Mouse (Mus musculus) midbrain, embryonic 16.5 days (tissue): ENCODE measurements around the gene Elf1. TPM values are rescaled to one million over a fixed set of nuclear protein-coding genes. Genes with fewer than 3 reads are reported as not detected.

Source experiments
- ATAC-seq: fragments of 200-750 bp; cut with Nextera tagmentation; 2 replicates; pipeline ENCODE4 v1.8.0; 2017; ENCODE audit warnings: moderate TSS enrichment
- H3K27ac ChIP-seq: fragments of 300-500 bp; sonication (generic); 2 replicates; pipeline ENCODE4 v1.5.1; 2014; ENCODE audit warnings: mild to moderate bottlenecking, low read length, mixed read lengths
- H3K27me3 ChIP-seq: fragments of 300-500 bp; sonication (generic); 2 replicates; pipeline ENCODE4 v1.6.1; 2014; ENCODE audit warnings: low read depth, low read length, mixed read lengths; ENCODE audit not compliant: control insufficient read depth, insufficient read depth
- H3K36me3 ChIP-seq: fragments of 300-500 bp; sonication (generic); 2 replicates; pipeline ENCODE4 v1.6.1; 2014; ENCODE audit warnings: mild to moderate bottlenecking, low read length, moderate library complexity, mixed read lengths; ENCODE audit not compliant: control insufficient read depth, insufficient read depth
- H3K4me1 ChIP-seq: fragments of 300-500 bp; sonication (generic); 2 replicates; pipeline ENCODE4 v1.6.1; 2014; ENCODE audit warnings: mild to moderate bottlenecking, low read length, mixed read lengths; ENCODE audit not compliant: control insufficient read depth, insufficient read depth
- H3K4me2 ChIP-seq: fragments of 300-500 bp; sonication (generic); 2 replicates; pipeline ENCODE4 v1.6.1; 2014; ENCODE audit warnings: mild to moderate bottlenecking, low read length, mixed read lengths
- H3K4me3 ChIP-seq: fragments of 300-500 bp; sonication (generic); 2 replicates; pipeline ENCODE4 v1.5.1; 2014; ENCODE audit warnings: low read depth, mild to moderate bottlenecking, low read length, moderate library complexity, mixed read lengths
- H3K9ac ChIP-seq: fragments of 300-500 bp; sonication (generic); 2 replicates; pipeline ENCODE4 v1.6.1; 2014; ENCODE audit warnings: low read depth, low read length, mixed read lengths
- H3K9me3 ChIP-seq: fragments of 300-500 bp; sonication (generic); replicated peaks from 2 replicates; pipeline ENCODE4 v1.6.1; 2014; ENCODE audit warnings: mild to moderate bottlenecking, low read length, mixed read lengths; ENCODE audit not compliant: control insufficient read depth, poor library complexity, severe bottlenecking
- WGBS: fragments of 180-500 bp; shearing (Covaris S2); extraction: QIAGEN DNeasy Blood & Tissue Kit; methylation state at CpG from one replicate; pipeline ENCODE4 v1.1.7; 2014; 5-methylcytosine and 5-hydroxymethylcytosine counted together
- polyA plus RNA-seq: library from polyadenylated mRNA; unstranded; fragments of >200 nt; fragmentation: Nextera tagmentation; extraction: Ambion mirVana; gene quantifications from 2 replicates; pipeline ENCODE4 v1.2.1, GENCODE M21; 2015

Gene Elf1
- polyA plus RNA-seq, 1 experiment from 2014 or later = 2.0 TPM

DNA sequence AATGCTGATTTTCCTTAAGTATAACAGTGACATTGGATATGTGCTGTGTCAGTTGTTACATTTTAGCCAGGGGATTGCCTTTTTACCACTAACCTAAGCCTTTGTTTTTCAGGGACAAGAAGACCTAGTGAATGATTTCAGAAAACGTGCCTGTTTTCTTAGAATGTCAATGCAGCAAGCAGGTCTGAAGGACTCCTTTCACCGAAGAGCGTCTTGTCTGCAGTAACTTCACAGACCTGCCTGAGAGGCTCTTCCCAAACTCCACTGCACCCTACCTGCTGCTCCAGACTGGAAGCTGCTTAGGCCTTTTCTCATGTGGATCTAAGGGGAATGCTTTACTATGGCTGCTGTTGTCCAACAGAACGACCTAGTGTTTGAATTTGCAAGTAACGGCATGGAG is 55.0 kb downstream of the Elf1 start:
- 79% methylated on average over 5 of the region's 5 CpGs for WGBS
- Histone ChIP-seq H3K27me3 (no peaks in the 10 kb centered on the region), H3K4me2 (no peak overlapping the region), H3K36me3 (no peaks in the 10 kb centered on the region), H3K27ac (no peak overlapping the region), H3K9me3 (no peaks in the 10 kb centered on the region), H3K4me1 (no peaks in the 10 kb centered on the region), H3K9ac (no peak overlapping the region), H3K4me3 (no peak overlapping the region)
- no peak for ATAC-seq

DNA sequence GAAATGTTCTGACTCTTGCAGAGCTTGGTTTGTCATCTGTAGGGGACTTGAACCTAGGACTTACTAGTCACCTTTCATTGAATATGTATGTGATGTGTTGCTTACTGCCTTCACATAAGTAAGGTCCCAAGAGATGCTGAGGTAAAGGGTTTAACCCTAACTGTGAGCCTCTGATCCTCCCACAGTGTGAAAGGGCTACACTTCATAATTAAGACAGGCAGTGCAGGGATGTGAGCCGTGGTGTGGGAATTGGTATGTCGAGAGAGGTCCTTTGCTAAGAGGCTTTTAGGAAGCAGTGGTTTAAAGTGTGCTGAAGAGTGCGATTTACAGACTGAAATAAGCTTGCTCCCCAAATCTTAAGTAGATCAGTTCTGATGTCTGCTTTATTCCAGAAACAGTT is 55.8 kb downstream of the Elf1 start:
- H3K4me2 ChIP-seq = no peak overlapping the region
- WGBS = 62% methylated on average over 3 of the region's 3 CpGs
- no peaks in the 10 kb centered on the region for H3K9me3 ChIP-seq
- H3K27me3 ChIP-seq = no peaks in the 10 kb centered on the region
- no peaks in the 10 kb centered on the region for H3K36me3 ChIP-seq
- H3K4me3 ChIP-seq = no peak overlapping the region
- no peak for ATAC-seq
- H3K4me1 ChIP-seq = no peaks in the 10 kb centered on the region
- no peak overlapping the region for H3K27ac ChIP-seq
- H3K9ac ChIP-seq = no peak overlapping the region

DNA sequence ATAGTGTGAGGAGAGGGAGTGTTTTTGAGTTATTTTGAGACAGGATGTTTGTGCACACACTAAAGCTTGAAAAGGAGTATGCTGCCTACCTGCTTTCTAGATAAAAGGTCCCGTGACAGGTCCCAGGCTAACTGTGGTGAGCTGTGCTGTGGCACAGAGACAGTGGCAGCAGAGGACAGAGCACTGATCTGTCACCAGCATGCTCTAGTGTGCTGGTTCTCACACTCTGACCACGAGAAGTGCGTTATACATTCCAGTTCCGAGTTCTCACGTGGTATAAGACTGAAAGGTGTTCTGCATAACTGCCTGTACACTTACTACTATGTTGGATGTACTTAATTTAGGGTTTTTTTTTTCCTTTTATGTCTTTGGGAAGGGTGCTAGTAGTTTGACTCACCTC is 56.5 kb downstream of the Elf1 start:
- H3K4me2 ChIP-seq = no peak overlapping the region
- 87% methylated on average over 5 of the region's 5 CpGs for WGBS
- H3K36me3 ChIP-seq = no peaks in the 10 kb centered on the region
- no peak overlapping the region for H3K27ac ChIP-seq
- H3K9ac ChIP-seq = no peak overlapping the region
- no peak overlapping the region for H3K4me3 ChIP-seq
- H3K27me3 ChIP-seq = no peaks in the 10 kb centered on the region
- H3K9me3 ChIP-seq = no peaks in the 10 kb centered on the region
- no peak for ATAC-seq
- no peaks in the 10 kb centered on the region for H3K4me1 ChIP-seq

DNA sequence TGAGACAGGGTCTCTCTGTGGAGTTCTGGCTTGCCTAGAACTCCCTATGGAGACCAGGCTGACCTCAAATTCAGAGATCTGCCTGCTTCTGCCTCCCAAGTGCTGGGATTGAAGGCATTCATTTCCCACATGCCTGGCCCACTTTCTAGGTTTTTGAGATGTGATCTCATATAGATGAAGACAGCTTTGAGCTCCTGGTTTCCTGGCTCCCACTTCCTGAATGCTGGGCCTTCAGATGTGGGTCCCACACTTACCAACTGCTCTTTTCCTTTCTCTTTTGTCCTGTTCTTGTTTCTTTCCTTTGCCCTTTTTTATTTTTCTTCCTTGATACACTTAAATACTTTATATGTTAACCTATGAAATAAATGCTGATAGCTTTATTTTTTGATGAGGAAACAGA is 56.9 kb downstream of the Elf1 start:
- H3K9me3 ChIP-seq = no peaks in the 10 kb centered on the region
- H3K4me3 ChIP-seq = no peak overlapping the region
- ATAC-seq = no peak
- no peak overlapping the region for H3K27ac ChIP-seq
- H3K4me2 ChIP-seq = no peak overlapping the region
- no peaks in the 10 kb centered on the region for H3K36me3 ChIP-seq
- no peaks in the 10 kb centered on the region for H3K27me3 ChIP-seq
- H3K9ac ChIP-seq = no peak overlapping the region
- no peaks in the 10 kb centered on the region for H3K4me1 ChIP-seq

DNA sequence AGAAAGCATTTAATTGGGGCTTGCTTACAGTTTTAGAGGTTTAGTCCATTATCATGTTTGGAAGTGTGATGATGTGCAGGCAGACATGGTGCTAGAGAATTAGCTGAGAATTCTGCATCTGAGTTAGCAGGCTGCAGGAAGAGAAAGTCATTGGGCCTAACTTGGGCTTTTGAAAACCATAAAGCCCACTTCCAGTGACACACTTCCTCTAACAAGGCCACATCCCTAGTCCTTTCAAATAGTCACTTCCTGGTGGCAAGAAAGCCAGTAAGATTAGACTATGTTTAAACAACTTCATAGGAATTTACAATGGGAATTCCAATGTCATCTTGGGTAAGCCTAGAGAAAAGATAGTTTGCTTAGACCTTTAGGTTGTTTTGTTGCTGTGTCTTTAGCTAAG is 60.6 kb downstream of the Elf1 start:
- Histone ChIP-seq H3K27ac (no peak overlapping the region), H3K9ac (no peak overlapping the region), H3K9me3 (no peaks in the 10 kb centered on the region), H3K4me3 (no peak overlapping the region), H3K36me3 (no peaks in the 10 kb centered on the region), H3K4me2 (no peak overlapping the region), H3K4me1 (no peaks in the 10 kb centered on the region), H3K27me3 (no peaks in the 10 kb centered on the region)
- no peak for ATAC-seq

DNA sequence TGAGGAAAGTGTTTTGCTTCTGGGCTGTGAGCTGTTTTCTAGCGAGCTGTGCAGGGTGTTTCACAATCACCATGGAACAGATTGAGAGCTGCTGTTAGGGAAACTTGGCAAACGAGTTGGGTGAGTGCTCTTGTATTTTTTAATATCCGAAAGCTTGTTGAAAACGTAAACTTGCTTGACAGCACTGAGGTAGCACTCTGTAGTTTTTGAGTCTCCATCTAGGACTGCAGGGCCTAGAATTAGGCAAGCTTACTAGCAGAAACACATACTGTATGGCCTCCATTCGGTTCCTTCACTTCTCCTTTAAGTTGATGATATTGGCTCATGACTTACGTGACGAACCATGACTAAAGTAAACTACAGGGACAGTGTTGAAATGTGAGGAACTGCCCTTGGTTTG is 68.3 kb downstream of the Elf1 start:
- Histone ChIP-seq H3K9ac (no peak overlapping the region), H3K9me3 (no peaks in the 10 kb centered on the region)

DNA sequence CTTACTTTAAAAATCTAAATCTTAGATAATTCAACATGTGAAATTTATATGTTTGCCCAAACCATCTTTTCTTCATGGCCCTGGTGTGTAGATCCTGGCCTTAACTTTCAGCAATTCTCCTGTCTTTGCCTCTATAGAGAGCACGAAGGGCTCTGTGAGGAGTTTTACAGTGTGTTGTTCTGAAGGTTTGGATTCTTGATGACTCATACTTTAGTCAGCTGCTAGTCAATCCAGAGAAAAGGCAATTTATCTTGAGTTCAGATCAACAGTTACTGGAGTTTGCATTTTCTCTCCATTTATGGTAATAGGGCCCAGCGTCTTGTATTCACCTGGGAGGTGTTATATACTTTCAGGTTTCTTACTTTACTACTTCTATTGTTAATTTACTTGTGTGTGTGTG is 70.9 kb downstream of the Elf1 start:
- Histone ChIP-seq H3K9me3 (no peaks in the 10 kb centered on the region), H3K36me3 (no peaks in the 10 kb centered on the region), H3K9ac (no peak overlapping the region), H3K27ac (no peak overlapping the region), H3K4me2 (no peak overlapping the region), H3K4me3 (no peak overlapping the region), H3K4me1 (no peaks in the 10 kb centered on the region), H3K27me3 (no peaks in the 10 kb centered on the region)
- no peak for ATAC-seq
- WGBS = 96% methylated on average over 2 of the region's 2 CpGs

More for the DNA sequence above, 68.3 kb downstream of the Elf1 start:
- H3K4me2 ChIP-seq = no peak overlapping the region
- no peaks in the 10 kb centered on the region for H3K4me1 ChIP-seq
- H3K27me3 ChIP-seq = no peaks in the 10 kb centered on the region
- H3K4me3 ChIP-seq = no peak overlapping the region
- WGBS = 87% methylated on average over 7 of the region's 7 CpGs
- H3K36me3 ChIP-seq = no peaks in the 10 kb centered on the region
- no peak overlapping the region for H3K27ac ChIP-seq
- no peak for ATAC-seq

DNA sequence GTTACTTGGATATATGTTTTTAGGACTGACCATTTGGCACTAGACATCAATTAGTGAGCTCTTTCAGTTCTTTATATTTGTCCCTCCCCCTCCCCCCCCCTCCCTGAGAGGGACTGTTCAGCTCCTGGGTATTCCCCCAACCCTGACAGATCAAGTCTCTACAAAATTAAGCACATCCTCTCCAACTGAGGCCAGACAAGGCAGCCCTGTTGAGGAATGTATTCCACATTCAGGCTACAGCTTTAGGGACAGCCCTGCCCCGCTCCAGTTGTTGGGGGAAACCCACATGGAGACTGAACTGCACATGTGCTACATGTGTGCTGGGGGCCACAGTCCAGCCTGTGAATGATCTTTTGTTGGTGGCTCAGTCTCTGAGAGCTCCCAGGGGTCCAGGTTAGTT is 71.9 kb downstream of the Elf1 start:
- H3K4me2 ChIP-seq = no peak overlapping the region
- no peak overlapping the region for H3K27ac ChIP-seq
- H3K4me3 ChIP-seq = no peak overlapping the region
- no peaks in the 10 kb centered on the region for H3K9me3 ChIP-seq
- H3K27me3 ChIP-seq = no peaks in the 10 kb centered on the region
- H3K36me3 ChIP-seq = no peaks in the 10 kb centered on the region
- H3K4me1 ChIP-seq = no peaks in the 10 kb centered on the region
- no peak overlapping the region for H3K9ac ChIP-seq
- no peak for ATAC-seq
- WGBS = 100% methylated on average over 1 of the region's 1 CpGs

DNA sequence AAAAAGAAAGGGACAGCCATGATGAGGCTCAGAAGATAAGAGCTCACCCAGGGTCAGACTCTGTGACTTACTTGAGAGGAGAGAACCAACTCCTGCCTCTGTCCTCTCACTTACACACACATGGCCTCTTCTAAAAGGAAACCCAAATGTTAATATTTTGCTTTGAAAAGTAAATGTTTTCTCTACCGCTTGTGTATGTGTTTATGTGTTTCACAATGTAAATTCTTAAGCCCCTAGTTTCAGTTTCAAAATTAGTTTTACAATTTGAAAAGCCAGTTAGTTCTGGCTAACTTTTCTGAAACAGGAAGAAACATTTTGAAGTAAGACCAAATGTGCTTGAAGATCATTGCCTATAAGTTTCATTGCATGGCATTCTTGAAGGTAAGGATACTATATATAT is 76.8 kb downstream of the Elf1 start:
- Histone ChIP-seq H3K4me1 (no peaks in the 10 kb centered on the region), H3K9ac (no peak overlapping the region), H3K27ac (no peak overlapping the region), H3K27me3 (no peaks in the 10 kb centered on the region), H3K36me3 (no peaks in the 10 kb centered on the region), H3K4me3 (no peak overlapping the region), H3K4me2 (no peak overlapping the region), H3K9me3 (no peaks in the 10 kb centered on the region)
- 89% methylated on average over 1 of the region's 1 CpGs for WGBS
- ATAC-seq = no peak

DNA sequence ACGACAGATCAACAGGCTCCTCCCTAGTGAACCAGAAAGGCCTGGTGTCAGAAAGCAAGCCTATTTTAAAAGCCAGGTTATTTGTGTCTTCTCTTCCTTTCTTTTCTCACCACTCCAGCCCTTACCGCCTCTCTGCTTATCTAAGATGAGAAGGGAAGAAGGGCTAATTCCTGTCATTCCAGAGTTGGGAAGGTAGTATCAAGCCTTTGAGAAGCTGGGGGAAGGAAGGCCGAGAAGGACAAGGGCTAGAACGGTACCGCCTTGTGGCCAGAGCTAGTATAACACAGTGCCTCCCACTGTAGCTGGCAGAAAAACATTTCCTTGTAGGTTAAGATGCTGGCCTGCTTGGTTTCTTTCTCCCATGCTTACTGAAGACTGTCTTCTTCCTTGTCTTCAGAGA is 81.8 kb downstream of the Elf1 start:
- no peak overlapping the region for H3K9ac ChIP-seq
- 32% methylated on average over 5 of the region's 5 CpGs for WGBS
- no peaks in the 10 kb centered on the region for H3K9me3 ChIP-seq
- H3K27ac ChIP-seq = no peak overlapping the region
- H3K27me3 ChIP-seq = no peaks in the 10 kb centered on the region
- H3K4me2 ChIP-seq = no peak overlapping the region
- no peak overlapping the region for H3K4me3 ChIP-seq
- H3K36me3 ChIP-seq = no peaks in the 10 kb centered on the region
- ATAC-seq = no peak
- H3K4me1 ChIP-seq = no peaks in the 10 kb centered on the region
